In genomic region chr5:120604839-120605238, GRCm38 (mm10) we compare ENCODE assay signal across 8 mouse cellular contexts. TPM values are rescaled to one million over a fixed set of nuclear protein-coding genes. Genes with fewer than 3 reads are reported as not detected.
A peak's percentile ranks its signal among the peaks of the same experiment; 100 is the strongest.
DNase-seq lines count a peak whose midpoint lies in the region; ATAC-seq lines count a peak whose summit lies in the region.

No protein-coding gene starts in this region.

- H3K9me3 ChIP-seq in forebrain, embryonic 16.5 days (ENCODE audit: control insufficient read depth, low read length), result no peaks in the 10 kb centered on the region

- H3K27ac ChIP-seq in forebrain, embryonic 16.5 days (ENCODE audit: low read length), result peak overlapping the region; percentile 72

- peak overlapping the region; percentile 56 for H3K9ac ChIP-seq in forebrain, embryonic 16.5 days (replicated peaks; ENCODE audit: low read depth, low read length)

- peak overlapping the region; percentile 68 for H3K4me2 ChIP-seq in forebrain, embryonic 16.5 days (ENCODE audit: low read length)

- no peaks in the 10 kb centered on the region for H3K36me3 ChIP-seq in forebrain, embryonic 16.5 days (ENCODE audit: control insufficient read depth, insufficient read depth)

- peak; percentile 51 for ATAC-seq in forebrain, embryonic 16.5 days
- ATAC-seq in hematopoietic stem cell, adult 5-6 weeks (replicated peaks in 1 of 2; ENCODE audit: insufficient read depth in 1 of 2, low FRiP score in 2 of 2, low TSS enrichment in 1 of 2, low read depth in 1 of 2, poor library complexity in 2 of 2, severe bottlenecking in 2 of 2), result peak; percentile 62 to 67; a peak in 2 of 4 replicates

- peaks cover 7% of the 10 kb centered on the region for H3K4me1 ChIP-seq in forebrain, embryonic 16.5 days (replicated peaks; ENCODE audit: control insufficient read depth, insufficient read depth, low read length)

- no peaks in the 10 kb centered on the region for H3K27me3 ChIP-seq in forebrain, embryonic 16.5 days (replicated peaks; ENCODE audit: control insufficient read depth, insufficient read depth, low read length)

- 3% methylated on average over 6 of the region's 6 CpGs for WGBS in forebrain, embryonic 16.5 days

- DNase-seq in MEL-GATA-1-ER (ENCODE audit: extremely low read depth, low read depth), result peak; percentile 66
- DNase-seq in cerebellum, adult 18-20 months, result peak; percentile 92 to 97
- peak; percentile 88 to 89 for DNase-seq in layer of hippocampus, postnatal 10 days (ENCODE audit: low spot score in 2 of 2)
- peak; percentile 92 for DNase-seq in lung, postnatal 36 days
- DNase-seq in right cerebral cortex, adult 18-20 months, result peak; percentile 81
- peak; percentile 63 for DNase-seq in urinary bladder, adult 2 months (ENCODE audit: low spot score)

- H3K4me3 ChIP-seq in forebrain, embryonic 16.5 days (replicated peaks; ENCODE audit: low read length), result peak overlapping the region; percentile 43

RNA-seq across cellular contexts. Expression of gene Rita1, which starts 7.5 kb away (rescaled TPM):
- 21.2 and 26.9 TPM in 2 replicates for polyA plus RNA-seq in forebrain, embryonic 16.5 days (2015; fragmentation: Nextera tagmentation; extraction: Ambion mirVana)
- 1.8 TPM in 2 replicates for total RNA-seq in hematopoietic stem cell, adult 5-6 weeks (2017)
- 10 to 100 TPM; 24.1 to 27.3 TPM for total RNA-seq in layer of hippocampus, postnatal 10 days (2021)
- polyA plus RNA-seq in urinary bladder, adult 2 months (2012; rRNA removed), result 11.0 and 12.9 TPM in 2 replicates

RNA-seq across cellular contexts. Expression of gene Ddx54, which starts 7.7 kb away (rescaled TPM):
- 49.2 and 49.3 TPM in 2 replicates for polyA plus RNA-seq in forebrain, embryonic 16.5 days (2015; fragmentation: Nextera tagmentation; extraction: Ambion mirVana)
- total RNA-seq in hematopoietic stem cell, adult 5-6 weeks (2017), result 46.9 and 52.5 TPM in 2 replicates
- total RNA-seq in layer of hippocampus, postnatal 10 days (2021), result 10 to 100 TPM; 45.0 to 45.1 TPM
- polyA plus RNA-seq in urinary bladder, adult 2 months (2012; rRNA removed), result 25.7 and 26.2 TPM in 2 replicates

RNA-seq across cellular contexts. Expression of gene Iqcd, which starts 16.0 kb away (rescaled TPM):
- polyA plus RNA-seq in forebrain, embryonic 16.5 days (2015; fragmentation: Nextera tagmentation; extraction: Ambion mirVana), result 0.98 and 1.0 TPM in 2 replicates
- total RNA-seq in hematopoietic stem cell, adult 5-6 weeks (2017), result not detected in 2 replicates
- 1 to 10 TPM in 1 of 2 experiments, under 1 TPM in 1; 0.91 to 1.2 TPM for total RNA-seq in layer of hippocampus, postnatal 10 days (2021)
- 1.6 and 1.8 TPM in 2 replicates for polyA plus RNA-seq in urinary bladder, adult 2 months (2012; rRNA removed)

RNA-seq across cellular contexts. Expression of gene Tpcn1, which starts 16.4 kb away (rescaled TPM):
- 15.4 and 18.3 TPM in 2 replicates for polyA plus RNA-seq in forebrain, embryonic 16.5 days (2015; fragmentation: Nextera tagmentation; extraction: Ambion mirVana)
- total RNA-seq in hematopoietic stem cell, adult 5-6 weeks (2017), result 7.3 and 9.8 TPM in 2 replicates
- total RNA-seq in layer of hippocampus, postnatal 10 days (2021), result 10 to 100 TPM; 44.1 to 47.4 TPM
- polyA plus RNA-seq in urinary bladder, adult 2 months (2012; rRNA removed), result 38.6 and 55.0 TPM in 2 replicates

RNA-seq across cellular contexts. Expression of gene Cfap73, which starts 29.2 kb away (rescaled TPM):
- polyA plus RNA-seq in forebrain, embryonic 16.5 days (2015; fragmentation: Nextera tagmentation; extraction: Ambion mirVana), result 0.39 and 0.46 TPM in 2 replicates
- not detected in 2 replicates for total RNA-seq in hematopoietic stem cell, adult 5-6 weeks (2017)
- total RNA-seq in layer of hippocampus, postnatal 10 days (2021), result under 1 TPM; 0.76 to 0.80 TPM
- not detected in 2 replicates for polyA plus RNA-seq in urinary bladder, adult 2 months (2012; rRNA removed)

Comparison
In these comparisons a context has a peak if more than half of its experiments do, and no peak if none do; other contexts are left out.
1. Peak in every context shown above with its lines: DNase-seq, ATAC-seq, H3K4me3 ChIP-seq and H3K27ac ChIP-seq.